Mouse (Mus musculus): ENCODE measurements around the gene Eya4. TPM values are rescaled to one million over a fixed set of nuclear protein-coding genes. Genes with fewer than 3 reads are reported as not detected.

The Eya4 gene
- polyA plus RNA-seq, 1 experiment from 2014 or later: 10.7 TPM

GRCm38 (mm10) chr10:23060041-23060693 is 290.4 kb downstream of the Eya4 start:
- no peak for ATAC-seq (ENCODE audit: insufficient number of reproducible peaks, insufficient read depth, low FRiP score, low TSS enrichment, low read depth)
- WGBS: 66% methylated on average over 5 of the region's 5 CpGs
- Histone ChIP-seq H3K4me3 (replicated peaks) (no peak overlapping the region), H3K27me3 (no peaks in the 10 kb centered on the region), H3K4me1 (replicated peaks) (0 out of 2 replicates have a peak, but pooled peaks cover 4% of the 10 kb centered on the region), H3K36me3 (no peaks in the 10 kb centered on the region), H3K4me2 (no peak overlapping the region), H3K27ac (no peak overlapping the region), H3K9ac (replicated peaks) (no peak overlapping the region), H3K9me3 (no peaks in the 10 kb centered on the region)

GRCm38 (mm10) chr10:23053379-23053915 is 297.1 kb downstream of the Eya4 start:
- Histone ChIP-seq H3K27me3 (no peaks in the 10 kb centered on the region), H3K27ac (no peak overlapping the region), H3K4me1 (replicated peaks) (no peaks in the 10 kb centered on the region), H3K9ac (replicated peaks) (no peak overlapping the region), H3K4me2 (no peak overlapping the region), H3K9me3 (no peaks in the 10 kb centered on the region), H3K4me3 (replicated peaks) (no peak overlapping the region), H3K36me3 (no peaks in the 10 kb centered on the region)
- no peak for ATAC-seq (ENCODE audit: insufficient number of reproducible peaks, insufficient read depth, low FRiP score, low TSS enrichment, low read depth)
- 85% methylated on average over 8 of the region's 8 CpGs for WGBS
